Mouse (Mus musculus): ENCODE data around the gene Prkcd.

Prkcd gene

GRCm38 (mm10) chr14:30625856-30626726 lies at the start of gene Prkcd:
Prkcd (minus strand) TSS chr14:30626210.
- peak; percentile 76 to 80 for DNase-seq (ENCODE audit: low spot score in 2 of 2)

GRCm38 (mm10) chr14:30674947-30675346 lies 48.9 kb upstream of the Prkcd start:
- no peak for DNase-seq (ENCODE audit: low spot score in 2 of 2)

- peak; percentile 72 to 87 for DNase-seq (ENCODE audit: low spot score in 2 of 2)
Measured at GRCm38 (mm10) chr14:30671986-30672312, 45.9 kb upstream of the Prkcd start.

GRCm38 (mm10) chr14:30671095-30671985 lies 45.3 kb upstream of the Prkcd start:
- DNase-seq (ENCODE audit: low spot score in 2 of 2) = no peak

GRCm38 (mm10) chr14:30670161-30670560 lies 44.2 kb upstream of the Prkcd start:
- no peak for DNase-seq (ENCODE audit: low spot score in 2 of 2)

GRCm38 (mm10) chr14:30666604-30667003 lies 40.6 kb upstream of the Prkcd start:
- DNase-seq (ENCODE audit: low spot score in 2 of 2) = no peak

GRCm38 (mm10) chr14:30666061-30666460 lies 40.1 kb upstream of the Prkcd start:
- no peak for DNase-seq (ENCODE audit: low spot score in 2 of 2)

GRCm38 (mm10) chr14:30655531-30655930 lies 29.5 kb upstream of the Prkcd start:
- DNase-seq (ENCODE audit: low spot score in 2 of 2) = no peak

GRCm38 (mm10) chr14:30654691-30655228 lies 28.8 kb upstream of the Prkcd start:
- DNase-seq (ENCODE audit: low spot score in 2 of 2) = no peak

GRCm38 (mm10) chr14:30653943-30654659 lies 28.1 kb upstream of the Prkcd start, which contains the start of gene Rft1:
Rft1 (plus strand) TSS chr14:30654360.
- peak; percentile 98 to 100 for DNase-seq (ENCODE audit: low spot score in 2 of 2)

GRCm38 (mm10) chr14:30650969-30651368 lies 25.0 kb upstream of the Prkcd start:
- no peak for DNase-seq (ENCODE audit: low spot score in 2 of 2)

- DNase-seq (ENCODE audit: low spot score in 2 of 2) = no peak
Measured at GRCm38 (mm10) chr14:30649745-30650144, 23.7 kb upstream of the Prkcd start.

- no peak for DNase-seq (ENCODE audit: low spot score in 2 of 2)
Measured at GRCm38 (mm10) chr14:30648478-30648877, 22.5 kb upstream of the Prkcd start.

GRCm38 (mm10) chr14:30646486-30646885 lies 20.5 kb upstream of the Prkcd start:
- DNase-seq (ENCODE audit: low spot score in 2 of 2) = no peak

- no peak for DNase-seq (ENCODE audit: low spot score in 2 of 2)
Measured at GRCm38 (mm10) chr14:30645066-30645465, 19.1 kb upstream of the Prkcd start.

- no peak for DNase-seq (ENCODE audit: low spot score in 2 of 2)
Measured at GRCm38 (mm10) chr14:30644026-30644425, 18.0 kb upstream of the Prkcd start.

GRCm38 (mm10) chr14:30641748-30642147 lies 15.7 kb upstream of the Prkcd start:
- no peak for DNase-seq (ENCODE audit: low spot score in 2 of 2)

- no peak for DNase-seq (ENCODE audit: low spot score in 2 of 2)
Measured at GRCm38 (mm10) chr14:30638686-30639085, 12.7 kb upstream of the Prkcd start.

GRCm38 (mm10) chr14:30638009-30638408 lies 12.0 kb upstream of the Prkcd start:
- DNase-seq (ENCODE audit: low spot score in 2 of 2) = no peak

- DNase-seq (ENCODE audit: low spot score in 2 of 2) = no peak
Measured at GRCm38 (mm10) chr14:30637087-30637486, 11.1 kb upstream of the Prkcd start.

- DNase-seq (ENCODE audit: low spot score in 2 of 2) = no peak
Measured at GRCm38 (mm10) chr14:30636499-30636898, 10.5 kb upstream of the Prkcd start.

All from spleen, postnatal 14 days (tissue).